Mouse (Mus musculus): ENCODE measurements at regions not wholly inside any gene's neighbourhood (a gene's known extent, or its start where the extent isn't known, plus 50 kb on each side); places are given as distances from the start of the nearest gene placed in this dataset.
"Not testable (repeated sequence)": the region's sequence is repeated elsewhere in the genome, so short reads cannot be mapped to it uniquely, and the experiment has no call there.

GRCm38 (mm10) chr11:91167336-91167735, 410.0 kb downstream of the Kif2b start:
- DNase-seq: not testable (repeated sequence)

- no peak for DNase-seq
Observed at GRCm38 (mm10) chr11:91133753-91134270, 443.5 kb downstream of the Kif2b start.

GRCm38 (mm10) chr11:91132771-91133380, 444.5 kb downstream of the Kif2b start:
- no peak for DNase-seq

- DNase-seq: no peak
Observed at GRCm38 (mm10) chr11:91131960-91132359, 443.8 kb upstream of the Tom1l1 start.

- DNase-seq: no peak
Observed at GRCm38 (mm10) chr11:91098186-91098585, 410.0 kb upstream of the Tom1l1 start.

- DNase-seq: no peak
Observed at GRCm38 (mm10) chr11:91097552-91097951, 409.4 kb upstream of the Tom1l1 start.

- DNase-seq: no peak
Observed at GRCm38 (mm10) chr11:91096000-91096652, 408.0 kb upstream of the Tom1l1 start.

GRCm38 (mm10) chr11:91065365-91065764, 377.2 kb upstream of the Tom1l1 start:
- DNase-seq: no peak

- DNase-seq: no peak
Observed at GRCm38 (mm10) chr11:91056966-91057597, 368.9 kb upstream of the Tom1l1 start.

GRCm38 (mm10) chr11:91053321-91053720, 365.2 kb upstream of the Tom1l1 start:
- DNase-seq: no peak

GRCm38 (mm10) chr11:91051646-91052045, 363.5 kb upstream of the Tom1l1 start:
- no peak for DNase-seq

GRCm38 (mm10) chr11:91041486-91041885, 353.3 kb upstream of the Tom1l1 start:
- DNase-seq: no peak
